Mouse (Mus musculus) MEL (cell line): ENCODE measurements around the gene Zfp217. TPM values are rescaled to one million over a fixed set of nuclear protein-coding genes. Genes with fewer than 3 reads are reported as not detected.
A peak's percentile ranks its signal among the peaks of the same experiment; 100 is the strongest.

Experiments
- DNase-seq: peaks from one replicate; pipeline ENCODE4 v3.0.0; 2011; ENCODE audit warnings: low read depth, low spot score
- H3K27ac ChIP-seq: 2 replicates; pipeline ENCODE4 v1.5.1; 2012; ENCODE audit warnings: low read depth, mild to moderate bottlenecking, control low read depth, low read length, moderate library complexity; ENCODE audit not compliant: control insufficient read depth
- H3K27me3 ChIP-seq, 2 experiments: fragments of 150-350 bp in 1 of 2; sonication (generic) in 1 of 2; 2 replicates each; pipeline ENCODE4 v1.6.1; 2012; ENCODE audit warnings: low read length in 2 of 2, mild to moderate bottlenecking in 2 of 2, improper control_type of control experiment in 1 of 2, moderate library complexity in 1 of 2; ENCODE audit not compliant: insufficient read depth in 2 of 2, control insufficient read depth in 1 of 2
- H3K36me3 ChIP-seq, 2 experiments: 2 replicates each; pipeline ENCODE4 v1.6.1; 2012 to 2014; ENCODE audit warnings: low read length in 2 of 2, improper control_type of control experiment in 1 of 2, inconsistent platforms in 1 of 2, mild to moderate bottlenecking in 1 of 2; ENCODE audit not compliant: insufficient read depth in 2 of 2, control insufficient read depth in 1 of 2
- H3K4me1 ChIP-seq, 2 experiments: fragments of 150-350 bp in 1 of 2; sonication (generic) in 1 of 2; 2 replicates each; pipeline ENCODE4 v1.6.1; 2012; ENCODE audit warnings: low read length in 2 of 2, improper control_type of control experiment in 1 of 2, mild to moderate bottlenecking in 1 of 2; ENCODE audit not compliant: insufficient read depth in 2 of 2, control insufficient read depth in 1 of 2
- H3K4me3 ChIP-seq, 2 experiments: fragments of 150-350 bp in 1 of 2; sonication (generic) in 1 of 2; 2 replicates each; pipeline ENCODE4 v1.5.1; 2012; ENCODE audit warnings: low read depth in 2 of 2, low read length in 2 of 2, mild to moderate bottlenecking in 2 of 2, moderate library complexity in 2 of 2, control low read depth in 1 of 2, improper control_type of control experiment in 1 of 2; ENCODE audit not compliant: control insufficient read depth in 1 of 2, insufficient read depth in 1 of 2
- H3K79me2 ChIP-seq: 2 replicates; pipeline ENCODE4 v1.6.1; 2012; ENCODE audit warnings: mild to moderate bottlenecking, low read length, moderate library complexity; ENCODE audit not compliant: control insufficient read depth, poor library complexity, insufficient read depth
- H3K9ac ChIP-seq: 2 replicates; pipeline ENCODE4 v1.6.1; 2012; ENCODE audit warnings: low read depth, mild to moderate bottlenecking, control low read depth, low read length, moderate library complexity; ENCODE audit not compliant: control insufficient read depth, poor library complexity, severe bottlenecking
- H3K9me3 ChIP-seq: fragments of 150-350 bp; sonication (generic); replicated peaks from 2 replicates; pipeline ENCODE4 v1.6.1; 2012; ENCODE audit warnings: mild to moderate bottlenecking, low read length, improper control_type of control experiment, moderate library complexity; ENCODE audit not compliant: insufficient read depth
- BHLHE40 ChIP-seq: IDR thresholded peaks from 2 replicates; pipeline ENCODE4 v1.6.1; 2012; ENCODE audit warnings: low read depth, mild to moderate bottlenecking, inconsistent platforms, low read length, improper control_type of control experiment, borderline replicate concordance
- CHD2 ChIP-seq: IDR thresholded peaks from 2 replicates; pipeline ENCODE4 v1.6.1; 2011; ENCODE audit warnings: low read length, improper control_type of control experiment
- CTCF ChIP-seq, 3 experiments: IDR thresholded peaks in 2 of 3; conservative IDR thresholded peaks in 1 of 3; 2 replicates each; pipeline ENCODE4 v1.5.1; 2011 to 2012; ENCODE audit warnings: low read length in 3 of 3, low read depth in 2 of 3, mild to moderate bottlenecking in 2 of 3, improper control_type of control experiment in 1 of 3, inconsistent platforms in 1 of 3, mixed read lengths in 1 of 3, moderate library complexity in 1 of 3; ENCODE audit not compliant: control insufficient read depth in 1 of 3, insufficient read depth in 1 of 3, poor library complexity in 1 of 3, severe bottlenecking in 1 of 3
- E2F4 ChIP-seq: IDR thresholded peaks from 2 replicates; pipeline ENCODE4 v1.6.1; 2011; ENCODE audit warnings: low read depth, low read length, improper control_type of control experiment, borderline replicate concordance
- ELF1 ChIP-seq: IDR thresholded peaks from 2 replicates; pipeline ENCODE4 v1.6.1; 2014; ENCODE audit warnings: low read depth, mild to moderate bottlenecking, inconsistent platforms, low read length, improper control_type of control experiment, moderate library complexity
- EP300 ChIP-seq, 2 experiments: IDR thresholded peaks; 2 replicates each; pipeline ENCODE4 v1.6.1; 2011; ENCODE audit warnings: improper control_type of control experiment in 2 of 2, low read length in 2 of 2, low read depth in 1 of 2, mild to moderate bottlenecking in 1 of 2
- HCFC1 ChIP-seq: IDR thresholded peaks from 2 replicates; pipeline ENCODE4 v1.6.1; 2012; ENCODE audit warnings: low read depth, mild to moderate bottlenecking, inconsistent platforms, low read length, improper control_type of control experiment, moderate library complexity
- JUND ChIP-seq: IDR thresholded peaks from 2 replicates; pipeline ENCODE4 v1.6.1; 2011; ENCODE audit warnings: low read depth, mild to moderate bottlenecking, improper control_type of control experiment, low read length
- MAFK ChIP-seq: IDR thresholded peaks from 2 replicates; pipeline ENCODE4 v1.6.1; 2011; ENCODE audit warnings: low read depth, mild to moderate bottlenecking, low read length, improper control_type of control experiment, borderline replicate concordance
- MAX ChIP-seq: IDR thresholded peaks from 2 replicates; pipeline ENCODE4 v1.6.1; 2011; ENCODE audit warnings: low read length, improper control_type of control experiment
- MAZ ChIP-seq: IDR thresholded peaks from 2 replicates; pipeline ENCODE4 v1.6.1; 2012; ENCODE audit warnings: low read depth, mild to moderate bottlenecking, inconsistent platforms, low read length, improper control_type of control experiment
- MYB ChIP-seq: IDR thresholded peaks from 2 replicates; pipeline ENCODE4 v1.6.1; 2011; ENCODE audit warnings: mild to moderate bottlenecking, low read depth, low read length, improper control_type of control experiment
- MYC ChIP-seq: IDR thresholded peaks from 2 replicates; pipeline ENCODE4 v1.6.1; 2011; ENCODE audit warnings: low read depth, mild to moderate bottlenecking, low read length, improper control_type of control experiment, moderate library complexity
- POLR2AphosphoS2 ChIP-seq: IDR thresholded peaks from 2 replicates; pipeline ENCODE4 v1.6.1; 2011; ENCODE audit warnings: low read length, improper control_type of control experiment
- RAD21 ChIP-seq: IDR thresholded peaks from 2 replicates; pipeline ENCODE4 v1.6.1; 2011; ENCODE audit warnings: mild to moderate bottlenecking, low read depth, low read length, improper control_type of control experiment
- SMC3 ChIP-seq: IDR thresholded peaks from 2 replicates; pipeline ENCODE4 v1.6.1; 2011; ENCODE audit warnings: low read depth, low read length, improper control_type of control experiment
- TAL1 ChIP-seq: IDR thresholded peaks from 2 replicates; pipeline ENCODE4 v1.6.1; 2012; ENCODE audit warnings: mild to moderate bottlenecking, inconsistent platforms, low read length, moderate library complexity, mixed read lengths
- USF1 ChIP-seq: IDR thresholded peaks from 2 replicates; pipeline ENCODE4 v1.6.1; 2014; ENCODE audit warnings: low read depth, mild to moderate bottlenecking, inconsistent platforms, low read length, improper control_type of control experiment, moderate library complexity
- USF2 ChIP-seq, 2 experiments: IDR thresholded peaks; 2 replicates each; pipeline ENCODE4 v1.6.1; 2011 to 2012; ENCODE audit warnings: improper control_type of control experiment in 2 of 2, low read length in 2 of 2, borderline replicate concordance in 1 of 2, inconsistent platforms in 1 of 2, low read depth in 1 of 2, mild to moderate bottlenecking in 1 of 2; ENCODE audit not compliant: insufficient read depth in 1 of 2
- ZC3H11A ChIP-seq: IDR thresholded peaks from 2 replicates; pipeline ENCODE4 v1.6.1; 2012; ENCODE audit warnings: low read depth, mild to moderate bottlenecking, inconsistent platforms, low read length, improper control_type of control experiment
- ZKSCAN1 ChIP-seq: IDR thresholded peaks from 2 replicates; pipeline ENCODE4 v1.6.1; 2012; ENCODE audit warnings: low read depth, mild to moderate bottlenecking, inconsistent platforms, low read length, improper control_type of control experiment, moderate library complexity
- ZMIZ1 ChIP-seq: IDR thresholded peaks from 2 replicates; pipeline ENCODE4 v1.6.1; 2012; ENCODE audit warnings: low read depth, mild to moderate bottlenecking, inconsistent platforms, low read length, improper control_type of control experiment, moderate library complexity
- polyA plus RNA-seq, 2 experiments: library from polyadenylated mRNA; stranded (reverse) in 1 of 2; unstranded in 1 of 2; fragments of >175 nt in 1 of 2; fragments of >200 nt in 1 of 2; gene quantifications; 2 replicates each; pipeline versions ENCODE4 v1.2.1 to v1.2.4; 2012; ENCODE audit warnings: low replicate concordance in 2 of 2, low read depth in 1 of 2; ENCODE audit not compliant: insufficient read length in 2 of 2, insufficient read depth in 1 of 2, missing spikeins in 1 of 2
- total RNA-seq: library from RNA; depleted of rRNA; stranded (reverse); fragments of 300-350 nt; gene quantifications from 2 replicates; pipeline ENCODE4 v1.2.3, GENCODE M21; 2012

The Zfp217 gene
- total and polyA plus RNA-seq, 3 experiments: 21.7 to 34.9 (median 25.5) TPM

GRCm38 (mm10) chr2:170103852-170104251 lies 44.1 kb downstream of the Zfp217 start:
- TF ChIP-seq JUND (no peak), ZC3H11A (peak; percentile 42), MYC (peak; percentile 94), CTCF (IDR thresholded peaks at IDR 0.05 in 2 of 3, conservative IDR thresholded peaks at IDR 0.05 in 1 of 3; ENCODE audit: control insufficient read depth in 1 of 3, insufficient read depth in 1 of 3, low read depth in 2 of 3, low read length in 3 of 3, poor library complexity in 1 of 3, severe bottlenecking in 1 of 3) (peak; percentile 74 to 86 (median 78)), MAX (peak; percentile 83), MAZ (no peak), RAD21 (peak; percentile 49), ELF1 (0 out of 2 replicates have a peak, but pooled peaks have one; percentile 22), EP300 (IDR thresholded peaks at IDR 0.05; ENCODE audit: low read depth in 1 of 2, low read length in 2 of 2) (no peak), USF1 (peak; percentile 43; the same call in 1 of the 2 replicates), SMC3 (peak; percentile 79), MAFK (no peak)
- H3K9ac ChIP-seq: no peak overlapping the region
- DNase-seq: peak; percentile 70
- H3K4me3 ChIP-seq: no peak overlapping the region
- H3K36me3 ChIP-seq: no peaks in the 10 kb centered on the region; a peak in 1 of 4 replicates
- H3K79me2 ChIP-seq: no peaks in the 10 kb centered on the region
- no peaks in the 10 kb centered on the region for H3K4me1 ChIP-seq
- H3K27ac ChIP-seq: no peak overlapping the region
- H3K9me3 ChIP-seq: no peaks in the 10 kb centered on the region
- no peaks in the 10 kb centered on the region for H3K27me3 ChIP-seq

- Histone ChIP-seq H3K4me3 (no peak overlapping the region), H3K9me3 (no peaks in the 10 kb centered on the region), H3K27ac (no peak overlapping the region), H3K36me3 (no peaks in the 10 kb centered on the region), H3K4me1 (no peaks in the 10 kb centered on the region), H3K9ac (no peak overlapping the region), H3K27me3 (no peaks in the 10 kb centered on the region), H3K79me2 (no peaks in the 10 kb centered on the region)
- no peak for DNase-seq
- no peak for TF ChIP-seq BHLHE40
- no peak for TF ChIP-seq CHD2
- TF ChIP-seq, all 39 proteins: peak for 0
Observed at GRCm38 (mm10) chr2:170103341-170103740, 44.6 kb downstream of the Zfp217 start.

- no peaks in the 10 kb centered on the region for H3K79me2 ChIP-seq
- no peaks in the 10 kb centered on the region for H3K36me3 ChIP-seq
- no peak overlapping the region for H3K27ac ChIP-seq
- TF ChIP-seq MYB (no peak), JUND (no peak), ZMIZ1 (no peak), RAD21 (peak; percentile 30), SMC3 (peak; percentile 60), ZC3H11A (peak; percentile 22; the same call in 1 of the 2 replicates), TAL1 (no peak), E2F4 (no peak), CTCF (IDR thresholded peaks at IDR 0.05 in 2 of 3, conservative IDR thresholded peaks at IDR 0.05 in 1 of 3; ENCODE audit: control insufficient read depth in 1 of 3, insufficient read depth in 1 of 3, low read depth in 2 of 3, low read length in 3 of 3, poor library complexity in 1 of 3, severe bottlenecking in 1 of 3) (peak; percentile 10 to 57 (median 53); a peak in 4 of 6 replicates), POLR2AphosphoS2 (no peak), HCFC1 (no peak), USF2 (IDR thresholded peaks at IDR 0.05; ENCODE audit: borderline replicate concordance in 1 of 2, insufficient read depth in 1 of 2, low read depth in 1 of 2, low read length in 2 of 2) (no peak), MAZ (no peak), USF1 (no peak), ZKSCAN1 (no peak)
- no peak overlapping the region for H3K4me3 ChIP-seq
- no peak overlapping the region for H3K9ac ChIP-seq
- H3K27me3 ChIP-seq: no peaks in the 10 kb centered on the region
- peak; percentile 54 for DNase-seq
- no peaks in the 10 kb centered on the region for H3K9me3 ChIP-seq
- H3K4me1 ChIP-seq: no peaks in the 10 kb centered on the region
Observed at GRCm38 (mm10) chr2:170101932-170102331, 46.0 kb downstream of the Zfp217 start.
